Mouse (Mus musculus) hindbrain, embryonic 12.5 days (tissue): ENCODE data around the gene Numb. TPM values are rescaled to one million over a fixed set of nuclear protein-coding genes. Genes with fewer than 3 reads are reported as not detected.

Experiments used
- ATAC-seq: fragments of 200-750 bp; cut with Nextera tagmentation; 2 replicates; pipeline ENCODE4 v1.8.0; 2017; ENCODE audit warnings: moderate TSS enrichment; ENCODE audit not compliant: low FRiP score
- H3K27ac ChIP-seq: fragments of 300-500 bp; sonication (generic); 2 replicates; pipeline ENCODE4 v1.5.1; 2016; ENCODE audit warnings: mild to moderate bottlenecking
- H3K27me3 ChIP-seq: fragments of 300-500 bp; sonication (generic); 2 replicates; pipeline ENCODE4 v1.6.1; 2016; ENCODE audit warnings: mild to moderate bottlenecking
- H3K36me3 ChIP-seq: fragments of 300-500 bp; sonication (generic); 2 replicates; pipeline ENCODE4 v1.6.1; 2016; ENCODE audit warnings: mild to moderate bottlenecking
- H3K4me1 ChIP-seq: fragments of 300-500 bp; sonication (generic); 2 replicates; pipeline ENCODE4 v1.6.1; 2016
- H3K4me2 ChIP-seq: fragments of 300-500 bp; sonication (generic); replicated peaks from 2 replicates; pipeline ENCODE4 v1.6.1; 2016; ENCODE audit warnings: mild to moderate bottlenecking
- H3K4me3 ChIP-seq: fragments of 300-500 bp; sonication (generic); 2 replicates; pipeline ENCODE4 v1.5.1; 2016; ENCODE audit warnings: mild to moderate bottlenecking
- H3K9ac ChIP-seq: fragments of 300-500 bp; sonication (generic); 2 replicates; pipeline ENCODE4 v1.6.1; 2016; ENCODE audit warnings: mild to moderate bottlenecking, moderate library complexity
- H3K9me3 ChIP-seq: fragments of 300-500 bp; sonication (generic); replicated peaks from 2 replicates; pipeline ENCODE4 v1.6.1; 2016; ENCODE audit warnings: mild to moderate bottlenecking
- WGBS: fragments of 180-500 bp; shearing (Covaris S2); methylation state at CpG from one replicate; pipeline ENCODE4 v1.1.7; 2016; 5-methylcytosine and 5-hydroxymethylcytosine counted together
- polyA plus RNA-seq: library from polyadenylated mRNA; unstranded; fragments of >200 nt; fragmentation: Nextera tagmentation; extraction: Ambion mirVana; gene quantifications from 2 replicates; pipeline ENCODE4 v1.2.1, GENCODE M21; 2016

Numb gene
- polyA plus RNA-seq, 1 experiment from 2014 or later, result 31.5 TPM

DNA sequence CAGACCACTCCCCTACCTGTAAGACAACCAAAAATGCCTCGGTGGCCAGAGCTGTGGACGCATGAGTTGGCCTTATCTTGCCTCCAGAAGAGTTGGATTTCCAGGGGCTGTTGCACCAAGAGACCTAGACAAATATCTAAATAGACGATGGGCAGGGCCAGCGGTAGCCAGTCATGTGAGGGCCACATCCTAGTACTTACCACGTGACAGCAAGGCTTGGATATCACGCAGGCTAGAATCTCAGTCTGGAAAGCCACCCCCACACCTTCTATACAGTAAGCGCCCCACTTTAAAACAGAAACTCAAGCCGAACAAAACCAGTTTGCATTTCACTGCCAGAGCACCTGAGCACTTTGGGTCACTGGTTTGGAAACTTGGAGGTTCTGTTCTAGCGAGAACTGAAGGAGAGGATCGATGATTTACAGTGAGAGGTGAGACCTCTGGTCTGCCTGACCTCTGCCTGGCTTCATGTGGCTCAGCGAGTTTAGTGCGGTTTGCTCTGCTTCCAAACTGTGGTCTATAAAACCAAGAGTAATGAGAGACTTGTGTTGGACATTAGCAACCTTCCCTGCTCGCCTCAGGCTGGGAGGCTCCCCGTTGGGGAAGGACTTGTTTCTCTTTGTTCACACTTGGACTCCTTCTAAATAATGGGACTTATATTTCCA lies 153.4 kb downstream of the Numb start:
- Histone ChIP-seq H3K9me3 (no peaks in the 10 kb centered on the region), H3K4me1 (peaks cover 25% of the 10 kb centered on the region), H3K36me3 (no peaks in the 10 kb centered on the region), H3K27ac (no peak overlapping the region), H3K4me3 (no peak overlapping the region), H3K9ac (no peak overlapping the region), H3K27me3 (peaks cover 13% of the 10 kb centered on the region), H3K4me2 (no peak overlapping the region)
- no peak for ATAC-seq
- 81% methylated on average over 14 of the region's 14 CpGs for WGBS

DNA sequence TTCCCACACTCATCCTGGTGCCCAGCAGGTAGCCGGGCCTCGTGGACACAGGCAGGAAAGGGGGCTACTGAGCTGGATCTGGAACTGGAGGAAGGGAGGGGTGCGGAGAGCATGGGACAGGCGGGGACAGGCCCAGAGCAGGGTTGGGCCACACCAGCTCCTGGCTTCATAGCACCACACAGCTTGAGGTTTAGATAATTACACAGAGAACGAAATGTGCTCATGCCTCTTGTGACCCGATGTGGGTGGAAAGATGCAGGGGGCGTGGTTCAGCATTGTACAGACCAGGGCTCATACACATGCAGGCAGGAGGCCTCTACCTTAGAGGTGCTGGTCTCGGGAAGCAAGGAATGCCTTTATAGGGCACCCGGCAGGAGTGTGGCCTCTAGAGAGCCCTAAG lies 153.9 kb downstream of the Numb start:
- Histone ChIP-seq H3K9ac (no peak overlapping the region), H3K36me3 (no peaks in the 10 kb centered on the region), H3K9me3 (no peaks in the 10 kb centered on the region), H3K4me2 (no peak overlapping the region), H3K4me1 (peaks cover 31% of the 10 kb centered on the region), H3K4me3 (no peak overlapping the region), H3K27me3 (peaks cover 15% of the 10 kb centered on the region), H3K27ac (no peak overlapping the region)
- 61% methylated on average over 9 of the region's 9 CpGs for WGBS
- ATAC-seq, result no peak

DNA sequence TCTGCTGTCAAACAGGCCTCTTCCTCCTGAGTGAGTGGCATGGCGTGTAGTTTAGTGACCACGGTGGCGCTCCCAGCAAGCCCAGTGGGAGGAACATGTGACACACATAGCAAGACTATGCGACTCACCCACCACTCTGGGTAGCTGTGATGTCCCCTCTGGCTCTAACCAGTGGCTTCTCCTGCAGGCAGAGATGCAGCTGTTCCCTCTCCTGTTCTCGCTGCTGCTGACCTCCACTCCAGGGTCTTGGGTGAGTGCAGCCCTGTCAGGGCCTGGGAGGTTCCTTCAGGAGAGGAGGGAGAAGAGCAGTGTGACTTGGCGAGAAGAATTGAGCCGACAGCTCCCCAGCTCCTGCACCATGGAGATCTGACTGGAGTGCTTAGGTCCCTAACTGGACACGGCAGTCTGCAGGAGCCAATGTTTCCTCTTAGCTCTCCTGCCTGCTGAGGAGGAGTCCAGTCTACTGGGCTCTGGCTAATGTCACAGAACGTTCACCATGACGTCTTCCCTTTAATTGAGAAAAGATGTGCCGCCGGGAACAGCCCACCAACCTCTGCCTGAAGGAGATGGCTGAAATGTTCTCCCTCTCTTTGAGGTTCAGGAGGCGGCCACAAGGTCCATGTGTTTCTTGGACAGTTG lies 155.7 kb downstream of the Numb start:
- H3K27me3 ChIP-seq, result peaks cover 12% of the 10 kb centered on the region
- H3K9me3 ChIP-seq, result no peaks in the 10 kb centered on the region
- 73% methylated on average over 13 of the region's 13 CpGs for WGBS
- no peak for ATAC-seq
- no peak overlapping the region for H3K27ac ChIP-seq
- H3K9ac ChIP-seq, result no peak overlapping the region
- H3K4me3 ChIP-seq, result no peak overlapping the region
- H3K4me2 ChIP-seq, result no peak overlapping the region
- H3K4me1 ChIP-seq, result peaks cover 34% of the 10 kb centered on the region
- no peaks in the 10 kb centered on the region for H3K36me3 ChIP-seq

DNA sequence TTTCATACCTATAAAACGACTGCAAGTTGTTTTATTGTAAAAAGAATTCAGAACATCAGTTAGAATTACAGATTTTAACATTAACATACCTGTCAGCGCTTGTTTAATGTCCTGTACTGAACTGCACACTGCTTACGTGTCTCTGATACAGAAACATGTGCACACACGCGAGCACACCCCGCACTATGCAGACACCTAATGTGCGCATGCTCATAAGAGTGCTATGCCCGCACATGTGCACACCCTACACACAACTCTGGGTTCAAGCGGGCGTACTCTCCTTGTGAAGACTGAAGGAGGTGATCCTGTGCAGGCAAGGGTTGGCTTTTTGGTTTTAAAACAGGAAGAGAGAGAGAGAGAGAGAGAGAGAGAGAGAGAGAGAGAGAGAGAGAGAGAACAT lies 157.2 kb downstream of the Numb start:
- H3K9me3 ChIP-seq, result no peaks in the 10 kb centered on the region
- H3K4me1 ChIP-seq, result peaks cover 21% of the 10 kb centered on the region
- H3K4me3 ChIP-seq, result no peak overlapping the region
- H3K27ac ChIP-seq, result no peak overlapping the region
- WGBS, result 80% methylated on average over 10 of the region's 10 CpGs
- H3K9ac ChIP-seq, result no peak overlapping the region
- H3K36me3 ChIP-seq, result no peaks in the 10 kb centered on the region
- no peak for ATAC-seq
- peaks cover 14% of the 10 kb centered on the region for H3K27me3 ChIP-seq
- H3K4me2 ChIP-seq, result no peak overlapping the region

DNA sequence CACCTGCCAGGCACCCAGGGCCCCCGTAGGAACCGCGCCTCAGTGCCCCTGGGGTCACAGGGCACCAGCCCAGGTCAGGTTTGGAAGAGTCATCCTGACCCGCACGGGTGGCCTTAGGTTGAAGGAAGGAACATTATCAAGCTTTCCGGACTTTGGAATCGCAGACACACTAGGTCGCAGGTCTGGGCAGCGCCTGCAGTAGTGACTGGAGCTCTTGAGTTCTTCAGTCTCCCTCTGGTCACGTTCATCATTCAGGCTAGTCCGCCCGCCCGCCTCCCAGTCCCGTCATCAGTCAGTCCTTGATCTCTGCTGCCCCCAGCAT lies 157.7 kb downstream of the Numb start:
- 6% methylated on average over 14 of the region's 14 CpGs for WGBS
- Histone ChIP-seq H3K4me1 (peaks cover 21% of the 10 kb centered on the region), H3K4me2 (peak overlapping the region; percentile 56), H3K36me3 (no peaks in the 10 kb centered on the region), H3K4me3 (peak overlapping the region; percentile 25), H3K27ac (no peak overlapping the region), H3K9ac (peak overlapping the region; percentile 3; the same call in 1 of the 2 replicates), H3K9me3 (no peaks in the 10 kb centered on the region), H3K27me3 (peaks cover 13% of the 10 kb centered on the region)
- no peak for ATAC-seq

DNA sequence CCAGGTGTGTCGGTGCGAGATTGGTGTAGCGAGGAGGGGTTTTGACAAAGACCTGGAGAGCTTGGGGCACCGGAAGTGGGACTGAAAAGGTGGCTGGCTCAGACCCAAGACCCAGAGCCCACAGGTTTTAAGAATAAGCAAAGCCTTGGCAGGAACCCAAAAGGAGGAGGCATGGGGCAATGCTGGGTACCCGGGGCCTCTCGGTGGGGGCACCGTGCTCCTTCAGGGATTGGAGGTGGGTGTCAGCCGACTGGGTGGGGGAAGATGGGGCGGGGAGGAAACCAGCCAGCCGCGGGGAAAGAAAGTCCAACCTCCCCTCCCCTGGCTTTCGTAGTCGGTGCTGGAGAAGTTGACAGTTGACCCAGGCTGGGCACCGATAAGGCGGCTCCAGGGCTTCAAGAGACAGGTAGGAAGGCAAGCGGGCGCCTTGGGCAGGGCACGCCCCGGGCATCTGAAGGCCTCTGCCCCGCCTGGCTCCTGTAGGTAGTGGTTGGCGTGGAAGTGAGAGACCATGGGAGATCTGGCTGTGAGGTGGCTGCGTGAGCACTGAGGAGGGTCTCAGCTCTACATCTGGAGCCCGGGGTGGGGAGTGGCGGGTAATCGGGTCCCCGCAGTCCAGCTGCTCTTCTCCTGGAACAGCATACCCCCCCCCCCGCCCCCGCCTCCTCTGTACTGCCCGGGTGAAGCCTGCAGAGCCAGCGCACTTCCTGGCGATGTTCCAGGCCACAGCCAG lies 158.3 kb downstream of the Numb start, which contains the start of gene Papln:
Papln (plus strand) TSS at position 324 of the 733 bp plus-strand sequence.
- H3K9me3 ChIP-seq, result no peaks in the 10 kb centered on the region
- no peak within 1 kb of the TSS for H3K27ac ChIP-seq
- H3K27me3 ChIP-seq, result peaks cover 13% of the 10 kb centered on the region
- peaks cover 21% of the 10 kb centered on the region for H3K4me1 ChIP-seq
- peak within 1 kb of the TSS; percentile 3; the same call in 1 of the 2 replicates for H3K9ac ChIP-seq
- WGBS, result 18% methylated on average over 27 of the region's 31 CpGs
- ATAC-seq, result no peak
- no peaks in the 10 kb centered on the region for H3K36me3 ChIP-seq
- H3K4me3 ChIP-seq, result peak within 1 kb of the TSS; percentile 25
- H3K4me2 ChIP-seq, result peak within 1 kb of the TSS; percentile 56

DNA sequence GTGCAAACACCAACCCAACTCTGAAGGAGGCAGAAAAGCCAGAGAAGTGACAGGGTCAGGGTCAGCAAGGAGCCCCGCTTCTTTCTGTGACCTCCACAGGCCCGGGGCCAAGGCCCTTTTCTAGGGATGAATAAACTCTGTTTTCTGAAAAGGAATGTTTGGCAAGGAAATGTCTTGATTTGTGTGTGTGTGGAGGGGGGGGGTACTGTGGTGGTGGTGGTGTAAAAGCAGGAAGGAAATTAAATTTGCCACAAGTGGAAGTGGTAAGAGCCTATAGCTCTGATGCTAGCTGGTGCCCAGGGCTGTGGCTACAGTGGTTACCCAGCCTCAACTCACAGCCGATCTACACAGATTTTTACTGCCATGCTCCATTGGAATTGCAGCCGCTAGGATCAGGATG lies 159.0 kb downstream of the Numb start:
- no peak overlapping the region for H3K9ac ChIP-seq
- no peak overlapping the region for H3K27ac ChIP-seq
- ATAC-seq, result no peak
- no peaks in the 10 kb centered on the region for H3K9me3 ChIP-seq
- H3K4me1 ChIP-seq, result peaks cover 21% of the 10 kb centered on the region
- H3K4me3 ChIP-seq, result no peak overlapping the region
- H3K4me2 ChIP-seq, result no peak overlapping the region
- peaks cover 13% of the 10 kb centered on the region for H3K27me3 ChIP-seq
- no peaks in the 10 kb centered on the region for H3K36me3 ChIP-seq
- WGBS, result 23% methylated on average over 4 of the region's 4 CpGs

DNA sequence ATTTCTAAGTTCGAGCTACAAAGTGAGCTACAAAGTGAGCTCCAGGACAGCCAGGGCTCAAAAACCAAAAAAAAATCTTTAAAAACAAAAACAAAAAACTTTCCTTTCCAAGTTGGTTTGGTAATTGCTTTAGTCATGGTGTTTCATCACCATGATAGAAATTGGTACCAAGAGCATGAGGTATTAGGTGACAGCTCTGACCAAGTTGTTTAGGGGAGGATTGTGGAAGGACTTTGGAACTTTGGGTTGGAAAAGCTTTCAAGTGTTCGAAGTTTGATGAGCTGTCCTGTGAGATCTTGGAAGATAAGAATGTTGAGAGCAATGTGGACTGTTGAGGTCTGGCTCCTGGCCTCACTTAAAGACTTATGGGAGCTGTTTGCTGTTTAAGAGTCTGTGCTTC lies 161.5 kb downstream of the Numb start:
- no peak for ATAC-seq
- H3K27me3 ChIP-seq, result peaks cover 13% of the 10 kb centered on the region
- no peak overlapping the region for H3K4me2 ChIP-seq
- peaks cover 21% of the 10 kb centered on the region for H3K4me1 ChIP-seq
- H3K9me3 ChIP-seq, result no peaks in the 10 kb centered on the region
- no peak overlapping the region for H3K9ac ChIP-seq
- no peak overlapping the region for H3K27ac ChIP-seq
- WGBS, result 90% methylated on average over 2 of the region's 2 CpGs
- H3K4me3 ChIP-seq, result no peak overlapping the region
- no peaks in the 10 kb centered on the region for H3K36me3 ChIP-seq

DNA sequence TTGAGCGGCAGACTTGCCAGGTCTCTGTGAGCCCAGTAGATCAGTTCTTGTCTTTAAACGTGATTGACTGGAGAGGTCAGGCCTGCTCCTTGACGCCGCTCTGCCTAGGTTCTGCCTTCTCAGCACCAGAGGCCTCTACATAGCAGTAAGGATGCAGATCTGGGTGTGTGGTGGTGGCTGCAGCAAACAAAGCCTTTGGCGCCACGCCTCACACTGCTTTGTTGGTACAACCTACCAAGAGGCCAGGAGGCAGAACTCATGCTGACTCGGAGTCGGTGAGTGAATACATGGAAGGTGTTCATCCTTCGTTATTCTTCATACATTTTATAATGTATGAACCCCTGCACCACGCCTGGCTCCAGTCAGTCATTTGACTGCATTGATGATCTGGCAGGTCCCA lies 163.0 kb downstream of the Numb start:
- Histone ChIP-seq H3K36me3 (no peaks in the 10 kb centered on the region), H3K4me1 (peaks cover 13% of the 10 kb centered on the region), H3K9ac (no peak overlapping the region), H3K9me3 (no peaks in the 10 kb centered on the region), H3K4me3 (no peak overlapping the region), H3K4me2 (no peak overlapping the region), H3K27me3 (peaks cover 10% of the 10 kb centered on the region), H3K27ac (no peak overlapping the region)
- no peak for ATAC-seq
- WGBS, result 76% methylated on average over 10 of the region's 10 CpGs

DNA sequence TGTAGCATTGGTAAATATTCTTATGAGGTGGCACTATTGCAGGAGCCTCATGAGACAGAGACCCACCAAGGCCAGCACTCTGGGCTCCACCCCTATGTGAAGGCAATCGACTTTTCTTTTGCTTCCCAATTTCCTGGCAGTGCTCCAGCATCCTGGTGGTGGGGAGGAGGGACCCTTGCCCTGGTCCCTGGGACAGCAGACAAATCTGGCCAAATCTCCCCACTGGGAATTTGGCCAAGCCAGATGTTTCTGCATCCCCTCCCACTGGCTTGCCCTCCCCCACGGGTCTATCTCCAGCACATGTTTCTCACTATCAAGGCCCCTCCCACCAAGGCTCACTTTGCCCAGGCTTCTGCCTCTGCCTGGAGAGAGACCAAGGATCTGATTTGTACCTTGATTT lies 169.2 kb downstream of the Numb start:
- no peaks in the 10 kb centered on the region for H3K9me3 ChIP-seq
- WGBS, result 57% methylated on average over 2 of the region's 2 CpGs
- no peak for ATAC-seq
- H3K36me3 ChIP-seq, result no peaks in the 10 kb centered on the region
- H3K4me3 ChIP-seq, result no peak overlapping the region
- H3K9ac ChIP-seq, result no peak overlapping the region
- no peak overlapping the region for H3K27ac ChIP-seq
- H3K4me1 ChIP-seq, result no peaks in the 10 kb centered on the region
- no peaks in the 10 kb centered on the region for H3K27me3 ChIP-seq
- no peak overlapping the region for H3K4me2 ChIP-seq

DNA sequence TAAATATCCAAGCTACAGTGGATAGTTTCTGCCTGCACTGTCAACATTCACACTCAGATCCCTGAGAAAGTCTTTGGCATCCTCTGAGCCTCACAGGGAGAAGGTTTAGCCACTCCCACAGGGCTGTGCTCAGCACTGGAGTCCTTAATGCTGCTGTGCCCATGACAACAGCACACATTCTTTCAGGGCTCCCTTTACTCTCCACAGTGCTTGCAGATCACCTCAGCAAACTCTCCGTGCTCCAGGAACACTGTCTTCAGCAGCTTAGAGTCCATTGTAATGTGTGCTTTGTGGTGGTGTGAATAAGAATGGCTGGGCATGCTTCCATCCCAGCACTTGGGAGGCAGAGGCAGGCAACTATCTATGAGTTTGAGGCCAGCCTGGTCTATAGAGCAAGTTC lies 172.5 kb downstream of the Numb start:
- Histone ChIP-seq H3K36me3 (no peaks in the 10 kb centered on the region), H3K4me1 (no peaks in the 10 kb centered on the region), H3K4me3 (no peak overlapping the region), H3K9ac (no peak overlapping the region), H3K9me3 (no peaks in the 10 kb centered on the region), H3K4me2 (no peak overlapping the region), H3K27me3 (no peaks in the 10 kb centered on the region), H3K27ac (no peak overlapping the region)
- ATAC-seq, result no peak
- WGBS, result 48% methylated on average over 1 of the region's 1 CpGs
